In genomic region chr19:41743396-41743795, GRCm38 (mm10) we compare ENCODE assay signal across 8 mouse cellular contexts. TPM values are rescaled to one million over a fixed set of nuclear protein-coding genes. Genes with fewer than 3 reads are reported as not detected.
DNase-seq lines count a peak whose midpoint lies in the region; ATAC-seq and TF ChIP-seq lines count a peak whose summit lies in the region.

TSS of gene Slit1 (minus strand) at chr19:41743665.

- peak within 1 kb of the TSS; percentile 43 for H3K9ac ChIP-seq in embryonic facial prominence, embryonic 11.5 days (replicated peaks; ENCODE audit: low read length)
- peak within 1 kb of the TSS; percentile 68 for H3K9ac ChIP-seq in hindbrain, embryonic 15.5 days
- H3K9ac ChIP-seq in liver, embryonic 13.5 days, result no peak within 1 kb of the TSS
- H3K9ac ChIP-seq in stomach, embryonic 14.5 days (replicated peaks; ENCODE audit: low read depth, low read length), result no peak within 1 kb of the TSS; the same call in 1 of the 2 replicates

- H3K27me3 ChIP-seq in kidney, adult 2 months (replicated peaks; ENCODE audit: control insufficient read depth, insufficient read depth, low read length), result peaks cover 3% of the 10 kb centered on the region
- H3K27me3 ChIP-seq in embryonic facial prominence, embryonic 11.5 days (ENCODE audit: control insufficient read depth, insufficient read depth, low read length), result peaks cover 31% of the 10 kb centered on the region
- H3K27me3 ChIP-seq in hindbrain, embryonic 15.5 days, result no peaks in the 10 kb centered on the region
- peaks cover 81% of the 10 kb centered on the region for H3K27me3 ChIP-seq in liver, embryonic 13.5 days
- H3K27me3 ChIP-seq in stomach, embryonic 14.5 days (ENCODE audit: control insufficient read depth, insufficient read depth, low read length), result peaks cover 19% of the 10 kb centered on the region

- DNase-seq in kidney, postnatal 14 days, result peak; percentile 7
- no peak for DNase-seq in kidney, adult 2 months
- DNase-seq in embryonic facial prominence, embryonic 11.5 days (ENCODE audit: low spot score), result peak; percentile 48
- DNase-seq in liver, embryonic 13.5 days, result no peak

- WGBS in kidney, adult 2 months, result 2% methylated on average over 44 of the region's 44 CpGs
- 0% methylated on average over 38 of the region's 44 CpGs for WGBS in embryonic facial prominence, embryonic 11.5 days
- WGBS in hindbrain, embryonic 15.5 days, result 2% methylated on average over 42 of the region's 44 CpGs
- 3% methylated on average over 42 of the region's 44 CpGs for WGBS in liver, embryonic 13.5 days (ENCODE audit: insufficient replicate concordance)
- WGBS in stomach, embryonic 14.5 days, result under 1% methylated on average over 44 of the region's 44 CpGs

- H3K4me1 ChIP-seq in kidney, adult 2 months (ENCODE audit: control insufficient read depth, insufficient read depth, low read length), result no peaks in the 10 kb centered on the region
- peaks cover 4% of the 10 kb centered on the region for H3K4me1 ChIP-seq in embryonic facial prominence, embryonic 11.5 days (ENCODE audit: control insufficient read depth, insufficient read depth, low read length)
- peaks cover 83% of the 10 kb centered on the region for H3K4me1 ChIP-seq in hindbrain, embryonic 15.5 days (replicated peaks)
- peaks cover 21% of the 10 kb centered on the region for H3K4me1 ChIP-seq in liver, embryonic 13.5 days (replicated peaks)
- H3K4me1 ChIP-seq in stomach, embryonic 14.5 days (ENCODE audit: control insufficient read depth, insufficient read depth, low read length), result peaks cover 13% of the 10 kb centered on the region; the same call in 1 of the 2 replicates

- no peak for TF ChIP-seq CTCF in kidney, adult 2 months (conservative IDR thresholded peaks at IDR 0.05; ENCODE audit: insufficient read depth, insufficient read length, low read depth, low read length)

- H3K4me3 ChIP-seq in kidney, adult 2 months (ENCODE audit: insufficient read depth, low read depth, low read length), result no peak within 1 kb of the TSS
- peak within 1 kb of the TSS; percentile 41 for H3K4me3 ChIP-seq in embryonic facial prominence, embryonic 11.5 days (ENCODE audit: low read depth, low read length)
- peak within 1 kb of the TSS; percentile 58 for H3K4me3 ChIP-seq in hindbrain, embryonic 15.5 days
- peak within 1 kb of the TSS; percentile 22 for H3K4me3 ChIP-seq in liver, embryonic 13.5 days (replicated peaks)
- H3K4me3 ChIP-seq in stomach, embryonic 14.5 days (ENCODE audit: low read depth, low read length), result peak within 1 kb of the TSS; percentile 40

- H3K27ac ChIP-seq in kidney, adult 2 months (ENCODE audit: insufficient read depth, low read depth, low read length), result no peak within 1 kb of the TSS
- no peak within 1 kb of the TSS for H3K27ac ChIP-seq in embryonic facial prominence, embryonic 11.5 days (replicated peaks; ENCODE audit: low read depth, low read length)
- H3K27ac ChIP-seq in hindbrain, embryonic 15.5 days (replicated peaks), result peak within 1 kb of the TSS; percentile 77
- H3K27ac ChIP-seq in liver, embryonic 13.5 days, result no peak within 1 kb of the TSS
- no peak within 1 kb of the TSS for H3K27ac ChIP-seq in stomach, embryonic 14.5 days (ENCODE audit: low read length)

- no peaks in the 10 kb centered on the region for H3K36me3 ChIP-seq in kidney, adult 2 months (ENCODE audit: control insufficient read depth, insufficient read depth, low read length)
- no peaks in the 10 kb centered on the region for H3K36me3 ChIP-seq in embryonic facial prominence, embryonic 11.5 days (replicated peaks; ENCODE audit: control insufficient read depth, insufficient read depth, low read depth, low read length)
- H3K36me3 ChIP-seq in hindbrain, embryonic 15.5 days, result no peaks in the 10 kb centered on the region
- H3K36me3 ChIP-seq in liver, embryonic 13.5 days, result no peaks in the 10 kb centered on the region
- no peaks in the 10 kb centered on the region for H3K36me3 ChIP-seq in stomach, embryonic 14.5 days (ENCODE audit: control insufficient read depth, insufficient read depth, low read length)

- no peak for TF ChIP-seq POLR2A in kidney, adult 2 months (IDR thresholded peaks at IDR 0.05; ENCODE audit: low read depth, low read length)

- peak within 1 kb of the TSS; percentile 88 for H3K4me2 ChIP-seq in embryonic facial prominence, embryonic 11.5 days (ENCODE audit: low read depth, low read length)
- peak within 1 kb of the TSS; percentile 87 for H3K4me2 ChIP-seq in hindbrain, embryonic 15.5 days
- peak within 1 kb of the TSS; percentile 43 for H3K4me2 ChIP-seq in liver, embryonic 13.5 days
- peak within 1 kb of the TSS; percentile 87 for H3K4me2 ChIP-seq in stomach, embryonic 14.5 days (replicated peaks; ENCODE audit: low read depth, low read length)

- no peaks in the 10 kb centered on the region for H3K9me3 ChIP-seq in embryonic facial prominence, embryonic 11.5 days (replicated peaks; ENCODE audit: control insufficient read depth, low read length)
- H3K9me3 ChIP-seq in hindbrain, embryonic 15.5 days, result no peaks in the 10 kb centered on the region
- no peaks in the 10 kb centered on the region for H3K9me3 ChIP-seq in liver, embryonic 13.5 days (replicated peaks)
- H3K9me3 ChIP-seq in stomach, embryonic 14.5 days (ENCODE audit: control insufficient read depth, low read depth, low read length), result no peaks in the 10 kb centered on the region

- ATAC-seq in embryonic facial prominence, embryonic 11.5 days (replicated peaks; ENCODE audit: insufficient number of reproducible peaks, low FRiP score, low TSS enrichment, low read depth), result no peak
- ATAC-seq in hindbrain, embryonic 15.5 days (ENCODE audit: low FRiP score, low read depth), result peak; percentile 54
- ATAC-seq in liver, embryonic 13.5 days (ENCODE audit: low read depth), result no peak
- ATAC-seq in stomach, embryonic 14.5 days (ENCODE audit: insufficient number of reproducible peaks, insufficient read depth, low FRiP score, low read depth), result 0 out of 2 replicates have a peak, but pooled peaks have one; percentile 29
- ATAC-seq in activated CD4-positive, CD25-positive, alpha-beta regulatory T cell, adult 4 months, result no peak
- ATAC-seq in monocyte, adult 5-6 weeks (replicated peaks; ENCODE audit: insufficient number of reproducible peaks, low FRiP score, low TSS enrichment, poor library complexity, severe bottlenecking), result no peak

RNA-seq across cellular contexts. Expression of gene Slit1, which starts in this region (rescaled TPM):
- 0.05 and 0.17 TPM in 2 replicates for polyA plus RNA-seq in kidney, adult 2 months (2012; rRNA removed)
- 2.1 TPM in 2 replicates for polyA plus RNA-seq in embryonic facial prominence, embryonic 11.5 days (2014; fragmentation: Nextera tagmentation; extraction: Ambion mirVana)
- 23.5 and 25.7 TPM in 2 replicates for polyA plus RNA-seq in hindbrain, embryonic 15.5 days (2015; fragmentation: Nextera tagmentation; extraction: Ambion mirVana)
- polyA plus RNA-seq in liver, embryonic 13.5 days (2015; fragmentation: Nextera tagmentation; extraction: Ambion mirVana), result 0.05 and 0.12 TPM in 2 replicates
- 1.00 and 1.4 TPM in 2 replicates for polyA plus RNA-seq in stomach, embryonic 14.5 days (2014; fragmentation: Nextera tagmentation; extraction: Ambion mirVana)
- polyA plus RNA-seq in activated CD4-positive, CD25-positive, alpha-beta regulatory T cell, adult 4 months (2017; shearing (Covaris generic)), result under 1 TPM in 1 of 2 experiments, not detected in 1; 0.08 TPM
- not detected in 3 replicates for total RNA-seq in monocyte, adult 5-6 weeks (2017)

Comparison
In these comparisons a context has a peak if more than half of its experiments do, and no peak if none do; other contexts are left out.
1. DNase-seq: peak in kidney, postnatal 14 days (single experiment) and embryonic facial prominence, embryonic 11.5 days (single experiment); none in kidney, adult 2 months (single experiment) and liver, embryonic 13.5 days (single experiment).
2. ATAC-seq: peak in hindbrain, embryonic 15.5 days (single experiment) and stomach, embryonic 14.5 days (single experiment); none in embryonic facial prominence, embryonic 11.5 days (single experiment), liver, embryonic 13.5 days (single experiment), activated CD4-positive, CD25-positive, alpha-beta regulatory T cell, adult 4 months (single experiment) and monocyte, adult 5-6 weeks (single experiment).
3. H3K9ac ChIP-seq: peak in embryonic facial prominence, embryonic 11.5 days (single experiment) and hindbrain, embryonic 15.5 days (single experiment); none in liver, embryonic 13.5 days (single experiment) and stomach, embryonic 14.5 days (single experiment).
4. Peak in every context shown above with its lines, with median percentiles within 50 percentile points of each other: H3K4me2 ChIP-seq.